8 mouse cellular contexts compared by ENCODE assay signal in the genomic region with DNA sequence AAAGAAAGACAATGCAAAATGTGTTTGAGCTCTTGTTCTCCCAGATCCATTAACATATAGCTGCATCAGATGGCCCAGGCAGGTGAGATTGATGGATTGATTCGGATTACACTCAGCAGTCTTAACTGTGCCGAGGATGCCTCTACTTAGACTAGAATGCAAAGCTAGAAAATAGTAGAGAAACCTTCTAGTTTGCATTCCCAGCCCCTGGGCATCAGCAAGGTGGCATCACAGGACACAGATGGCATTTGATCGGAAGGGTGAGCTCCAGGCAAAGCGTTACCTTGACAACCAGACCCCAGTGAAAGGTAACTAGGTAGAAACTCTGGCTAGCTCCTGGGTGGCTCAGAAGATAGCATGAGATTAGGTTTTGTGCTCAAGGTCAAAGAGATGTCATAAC. TPM values are rescaled to one million over a fixed set of nuclear protein-coding genes. Genes with fewer than 3 reads are reported as not detected.
DNase-seq lines count a peak whose midpoint lies in the region; ATAC-seq and TF ChIP-seq lines count a peak whose summit lies in the region.

No protein-coding gene starts in this region.

- no peak for TF ChIP-seq CTCF in left cerebral cortex, adult 2 months (IDR thresholded peaks at IDR 0.05)

- no peak overlapping the region for H3K9ac ChIP-seq in embryonic facial prominence, embryonic 15.5 days
- H3K9ac ChIP-seq in intestine, embryonic 15.5 days, result no peak overlapping the region
- H3K9ac ChIP-seq in neural tube, embryonic 12.5 days, result no peak overlapping the region

- peak overlapping the region; percentile 95 for H3K4me2 ChIP-seq in embryonic facial prominence, embryonic 15.5 days (replicated peaks)
- H3K4me2 ChIP-seq in intestine, embryonic 15.5 days (replicated peaks), result peak overlapping the region; percentile 94
- peak overlapping the region; percentile 90 for H3K4me2 ChIP-seq in neural tube, embryonic 12.5 days (replicated peaks)

- peak; percentile 25; the same call in 1 of the 2 replicates for ATAC-seq in embryonic facial prominence, embryonic 15.5 days (ENCODE audit: insufficient number of reproducible peaks, low FRiP score, low TSS enrichment, low read depth)
- peak; percentile 41 for ATAC-seq in intestine, embryonic 15.5 days
- peak; percentile 54 for ATAC-seq in neural tube, embryonic 12.5 days (ENCODE audit: low FRiP score, low read depth)
- no peak for ATAC-seq in frontal cortex, adult (ENCODE audit: low TSS enrichment)

- intact Hi-C loops in left cerebral cortex, adult 2 months (cut with DNase I), result no loop called here
- intact Hi-C loops in left cerebral cortex, postnatal 36 days (cut with DNase I), result no loop called here

- DNase-seq in left cerebral cortex, adult 2 months (ENCODE audit: extremely low spot score in 1 of 2, low spot score in 2 of 2), result no peak
- no peak for DNase-seq in left cerebral cortex, postnatal 36 days (ENCODE audit: low spot score in 2 of 2)
- no peak for DNase-seq in layer of hippocampus, adult 9-10 months (ENCODE audit: low spot score)
- DNase-seq in lung, postnatal 14 days, result no peak

- H3K9me3 ChIP-seq in embryonic facial prominence, embryonic 15.5 days (replicated peaks), result no peaks in the 10 kb centered on the region
- H3K9me3 ChIP-seq in intestine, embryonic 15.5 days, result no peaks in the 10 kb centered on the region
- no peaks in the 10 kb centered on the region for H3K9me3 ChIP-seq in neural tube, embryonic 12.5 days

- no peak overlapping the region for H3K27ac ChIP-seq in left cerebral cortex, adult 2 months
- no peak overlapping the region for H3K27ac ChIP-seq in embryonic facial prominence, embryonic 15.5 days (replicated peaks)
- no peak overlapping the region for H3K27ac ChIP-seq in intestine, embryonic 15.5 days
- H3K27ac ChIP-seq in neural tube, embryonic 12.5 days, result no peak overlapping the region

- 28% methylated on average over 4 of the region's 4 CpGs for WGBS in embryonic facial prominence, embryonic 15.5 days
- 29% methylated on average over 4 of the region's 4 CpGs for WGBS in intestine, embryonic 15.5 days
- WGBS in neural tube, embryonic 12.5 days, result 32% methylated on average over 4 of the region's 4 CpGs

- peak overlapping the region; percentile 65 for H3K4me3 ChIP-seq in left cerebral cortex, adult 2 months
- H3K4me3 ChIP-seq in embryonic facial prominence, embryonic 15.5 days (replicated peaks), result peak overlapping the region; percentile 67
- peak overlapping the region; percentile 62 for H3K4me3 ChIP-seq in intestine, embryonic 15.5 days (replicated peaks)
- 0 out of 2 replicates have a peak overlapping the region, but pooled peaks have one; percentile 54 for H3K4me3 ChIP-seq in neural tube, embryonic 12.5 days

- H3K36me3 ChIP-seq in embryonic facial prominence, embryonic 15.5 days, result no peaks in the 10 kb centered on the region
- H3K36me3 ChIP-seq in intestine, embryonic 15.5 days, result no peaks in the 10 kb centered on the region
- no peaks in the 10 kb centered on the region for H3K36me3 ChIP-seq in neural tube, embryonic 12.5 days

- peaks cover 20% of the 10 kb centered on the region for H3K4me1 ChIP-seq in embryonic facial prominence, embryonic 15.5 days
- 0 out of 2 replicates have a peak, but pooled peaks cover 3% of the 10 kb centered on the region for H3K4me1 ChIP-seq in intestine, embryonic 15.5 days (replicated peaks)
- peaks cover 9% of the 10 kb centered on the region; the same call in 1 of the 2 replicates for H3K4me1 ChIP-seq in neural tube, embryonic 12.5 days

- H3K27me3 ChIP-seq in embryonic facial prominence, embryonic 15.5 days, result no peaks in the 10 kb centered on the region; the same call in 1 of the 2 replicates
- no peaks in the 10 kb centered on the region for H3K27me3 ChIP-seq in intestine, embryonic 15.5 days (replicated peaks)
- 0 out of 2 replicates have a peak, but pooled peaks cover 3% of the 10 kb centered on the region for H3K27me3 ChIP-seq in neural tube, embryonic 12.5 days (replicated peaks)

RNA-seq across cellular contexts. Expression of a gene that starts 0.4 kb away (rescaled TPM):
- 10 to 100 TPM; 16.7 to 20.4 TPM for total RNA-seq in left cerebral cortex, adult 2 months (2021)
- 10 to 100 TPM; 17.2 to 18.5 TPM for total RNA-seq in left cerebral cortex, postnatal 36 days (2021)
- polyA plus RNA-seq in embryonic facial prominence, embryonic 15.5 days (2015; fragmentation: Nextera tagmentation; extraction: Ambion mirVana), result 7.6 and 8.7 TPM in 2 replicates
- polyA plus RNA-seq in intestine, embryonic 15.5 days (2015; fragmentation: Nextera tagmentation; extraction: Ambion mirVana), result 17.3 and 18.7 TPM in 2 replicates
- 5.2 and 6.1 TPM in 2 replicates for polyA plus RNA-seq in neural tube, embryonic 12.5 days (2016; fragmentation: Nextera tagmentation; extraction: Ambion mirVana)

RNA-seq across cellular contexts. Expression of a gene that starts 51.7 kb away (rescaled TPM):
- total RNA-seq in left cerebral cortex, adult 2 months (2021), result 1 to 10 TPM in 1 of 2 experiments, under 1 TPM in 1; 0.72 to 1.2 TPM
- total RNA-seq in left cerebral cortex, postnatal 36 days (2021), result under 1 TPM; 0.79 to 0.96 TPM
- 19.8 and 21.1 TPM in 2 replicates for polyA plus RNA-seq in embryonic facial prominence, embryonic 15.5 days (2015; fragmentation: Nextera tagmentation; extraction: Ambion mirVana)
- 34.2 and 36.8 TPM in 2 replicates for polyA plus RNA-seq in intestine, embryonic 15.5 days (2015; fragmentation: Nextera tagmentation; extraction: Ambion mirVana)
- polyA plus RNA-seq in neural tube, embryonic 12.5 days (2016; fragmentation: Nextera tagmentation; extraction: Ambion mirVana), result 21.7 and 22.9 TPM in 2 replicates
